Mouse (Mus musculus) erythroblast, embryonic 14.5 days (primary cell): Measurements from ENCODE around the gene Anxa9. TPM values are rescaled to one million over a fixed set of nuclear protein-coding genes. Genes with fewer than 3 reads are reported as not detected.

Source experiments
- H3K27me3 ChIP-seq: 2 replicates; pipeline ENCODE4 v1.6.1; 2012; ENCODE audit warnings: inconsistent platforms; ENCODE audit not compliant: control insufficient read depth
- H3K36me3 ChIP-seq: 2 replicates; pipeline ENCODE4 v1.6.1; 2012; ENCODE audit warnings: mild to moderate bottlenecking, inconsistent platforms; ENCODE audit not compliant: control insufficient read depth
- H3K4me1 ChIP-seq: 2 replicates; pipeline ENCODE4 v1.6.1; 2012; ENCODE audit warnings: inconsistent platforms; ENCODE audit not compliant: control insufficient read depth
- H3K4me3 ChIP-seq: replicated peaks from 2 replicates; pipeline ENCODE3; 2012; ENCODE audit warnings: moderate library complexity, mild to moderate bottlenecking, inconsistent platforms
- H3K9me3 ChIP-seq: 2 replicates; pipeline ENCODE4 v1.6.1; 2012; ENCODE audit warnings: low read length, inconsistent platforms, mixed read lengths; ENCODE audit not compliant: control insufficient read depth
- GATA1 ChIP-seq: IDR thresholded peaks from 2 replicates; pipeline ENCODE4 v1.6.1; 2012; ENCODE audit warnings: low read length, inconsistent platforms, mixed read lengths
- TAL1 ChIP-seq: IDR thresholded peaks from 3 replicates; pipeline ENCODE4 v1.6.1; 2012; ENCODE audit warnings: low read length, inconsistent platforms, mixed read lengths
- polyA plus RNA-seq: library from polyadenylated mRNA; stranded (reverse); fragments of >175 nt; gene quantifications from 2 replicates; pipeline ENCODE4 v1.2.3, GENCODE M21; 2012

The Anxa9 gene
- polyA plus RNA-seq, 1 experiment, result 0.03 TPM

- H3K4me1 ChIP-seq, result peaks cover 4% of the 10 kb centered on the region
Measured at GRCm38 (mm10) chr3:95301204-95301796, 5.7 kb downstream of the Anxa9 start.

GRCm38 (mm10) chr3:95298018-95298417 lies 9.0 kb downstream of the Anxa9 start:
- Histone ChIP-seq H3K27me3 (no peaks in the 10 kb centered on the region), H3K4me3 (no peak overlapping the region), H3K36me3 (peaks cover 57% of the 10 kb centered on the region), H3K4me1 (peaks cover 14% of the 10 kb centered on the region), H3K9me3 (no peaks in the 10 kb centered on the region)
- no peak for TF ChIP-seq TAL1
- no peak for TF ChIP-seq GATA1

More at GRCm38 (mm10) chr3:95301204-95301796, 5.7 kb downstream of the Anxa9 start:
- H3K27me3 ChIP-seq, result no peaks in the 10 kb centered on the region
- peaks cover 40% of the 10 kb centered on the region for H3K36me3 ChIP-seq
- no peaks in the 10 kb centered on the region for H3K9me3 ChIP-seq
- no peak for TF ChIP-seq GATA1
- no peak for TF ChIP-seq TAL1
- no peak overlapping the region for H3K4me3 ChIP-seq

GRCm38 (mm10) chr3:95296103-95296469 lies 10.9 kb downstream of the Anxa9 start:
- peaks cover 65% of the 10 kb centered on the region for H3K36me3 ChIP-seq
- TF ChIP-seq GATA1 (no peak), TAL1 (no peak)
- no peaks in the 10 kb centered on the region for H3K27me3 ChIP-seq
- H3K4me1 ChIP-seq, result peaks cover 14% of the 10 kb centered on the region
- no peaks in the 10 kb centered on the region for H3K9me3 ChIP-seq
- no peak overlapping the region for H3K4me3 ChIP-seq

- Histone ChIP-seq H3K4me3 (no peak overlapping the region), H3K27me3 (no peaks in the 10 kb centered on the region), H3K9me3 (no peaks in the 10 kb centered on the region), H3K36me3 (peaks cover 70% of the 10 kb centered on the region), H3K4me1 (peaks cover 14% of the 10 kb centered on the region)
- TF ChIP-seq TAL1, result no peak
- no peak for TF ChIP-seq GATA1
Measured at GRCm38 (mm10) chr3:95295321-95296102, 11.5 kb downstream of the Anxa9 start.

- TF ChIP-seq GATA1, result no peak
- Histone ChIP-seq H3K9me3 (no peaks in the 10 kb centered on the region), H3K36me3 (peaks cover 74% of the 10 kb centered on the region), H3K4me3 (no peak overlapping the region), H3K27me3 (no peaks in the 10 kb centered on the region), H3K4me1 (peaks cover 14% of the 10 kb centered on the region)
Measured at GRCm38 (mm10) chr3:95294718-95295117, 12.3 kb downstream of the Anxa9 start.

- Histone ChIP-seq H3K27me3 (no peaks in the 10 kb centered on the region), H3K36me3 (peaks cover 78% of the 10 kb centered on the region), H3K4me3 (no peak overlapping the region), H3K9me3 (no peaks in the 10 kb centered on the region), H3K4me1 (peaks cover 14% of the 10 kb centered on the region)
- TF ChIP-seq GATA1, result no peak
- TF ChIP-seq TAL1, result no peak
Measured at GRCm38 (mm10) chr3:95294316-95294715, 12.7 kb downstream of the Anxa9 start.

- Histone ChIP-seq H3K9me3 (no peaks in the 10 kb centered on the region), H3K4me3 (no peak overlapping the region), H3K4me1 (peaks cover 14% of the 10 kb centered on the region), H3K27me3 (no peaks in the 10 kb centered on the region), H3K36me3 (peaks cover 80% of the 10 kb centered on the region)
- no peak for TF ChIP-seq TAL1
- no peak for TF ChIP-seq GATA1
Measured at GRCm38 (mm10) chr3:95293537-95293936, 13.4 kb downstream of the Anxa9 start.

GRCm38 (mm10) chr3:95292899-95293298 lies 14.1 kb downstream of the Anxa9 start:
- TF ChIP-seq TAL1 (no peak), GATA1 (no peak)
- H3K4me3 ChIP-seq, result no peak overlapping the region
- H3K4me1 ChIP-seq, result peaks cover 14% of the 10 kb centered on the region
- no peaks in the 10 kb centered on the region for H3K27me3 ChIP-seq
- no peaks in the 10 kb centered on the region for H3K9me3 ChIP-seq
- peaks cover 84% of the 10 kb centered on the region for H3K36me3 ChIP-seq

GRCm38 (mm10) chr3:95291041-95291440 lies 15.9 kb downstream of the Anxa9 start:
- H3K4me3 ChIP-seq, result no peak overlapping the region
- H3K27me3 ChIP-seq, result no peaks in the 10 kb centered on the region
- no peak for TF ChIP-seq TAL1
- H3K36me3 ChIP-seq, result peaks cover 84% of the 10 kb centered on the region
- no peaks in the 10 kb centered on the region for H3K9me3 ChIP-seq
- peaks cover 15% of the 10 kb centered on the region for H3K4me1 ChIP-seq

- Histone ChIP-seq H3K36me3 (peaks cover 77% of the 10 kb centered on the region), H3K4me3 (no peak overlapping the region), H3K9me3 (no peaks in the 10 kb centered on the region), H3K4me1 (peaks cover 22% of the 10 kb centered on the region), H3K27me3 (no peaks in the 10 kb centered on the region)
- TF ChIP-seq GATA1 (no peak), TAL1 (no peak)
Measured at GRCm38 (mm10) chr3:95290156-95290555, 16.8 kb downstream of the Anxa9 start.
